Mouse (Mus musculus) heart, embryonic 16.5 days (tissue): Measurements from ENCODE around the gene Rsad1. TPM values are rescaled to one million over a fixed set of nuclear protein-coding genes. Genes with fewer than 3 reads are reported as not detected.

Experiments used
- ATAC-seq: fragments of 200-750 bp; cut with Nextera tagmentation; replicated peaks from 2 replicates; pipeline ENCODE4 v1.8.0; 2017; ENCODE audit warnings: moderate number of reproducible peaks; ENCODE audit not compliant: insufficient read depth, low FRiP score; ENCODE audit errors: extremely low read depth
- H3K27ac ChIP-seq: fragments of 300-500 bp; sonication (generic); 2 replicates; pipeline ENCODE4 v1.5.1; 2014; ENCODE audit warnings: mild to moderate bottlenecking, low read length, control low read depth, moderate library complexity
- H3K27me3 ChIP-seq: fragments of 300-500 bp; sonication (generic); 2 replicates; pipeline ENCODE4 v1.6.1; 2014; ENCODE audit warnings: low read length, mixed read lengths; ENCODE audit not compliant: control insufficient read depth, insufficient read depth
- H3K36me3 ChIP-seq: fragments of 300-500 bp; sonication (generic); 2 replicates; pipeline ENCODE4 v1.6.1; 2014; ENCODE audit not compliant: control insufficient read depth, insufficient read depth
- H3K4me1 ChIP-seq: fragments of 300-500 bp; sonication (generic); 2 replicates; pipeline ENCODE4 v1.6.1; 2014; ENCODE audit warnings: low read length, mixed read lengths; ENCODE audit not compliant: control insufficient read depth, insufficient read depth
- H3K4me2 ChIP-seq: fragments of 300-500 bp; sonication (generic); 2 replicates; pipeline ENCODE4 v1.6.1; 2014; ENCODE audit warnings: low read depth, mild to moderate bottlenecking, control low read depth, low read length
- H3K4me3 ChIP-seq: fragments of 300-500 bp; sonication (generic); 2 replicates; pipeline ENCODE4 v1.5.1; 2014; ENCODE audit warnings: mild to moderate bottlenecking, control low read depth, low read length
- H3K9ac ChIP-seq: fragments of 300-500 bp; sonication (generic); 2 replicates; pipeline ENCODE4 v1.6.1; 2014; ENCODE audit warnings: low read length, control low read depth
- H3K9me3 ChIP-seq: fragments of 300-500 bp; sonication (generic); replicated peaks from 2 replicates; pipeline ENCODE4 v1.6.1; 2016; ENCODE audit warnings: low read length; ENCODE audit not compliant: control insufficient read depth
- WGBS: fragments of 180-500 bp; shearing (Covaris S2); extraction: QIAGEN DNeasy Blood & Tissue Kit; methylation state at CpG from one replicate; pipeline ENCODE4 v1.1.7; 2014; 5-methylcytosine and 5-hydroxymethylcytosine counted together
- polyA plus RNA-seq: library from polyadenylated mRNA; unstranded; fragments of >200 nt; fragmentation: Nextera tagmentation; extraction: Ambion mirVana; gene quantifications from 2 replicates; pipeline ENCODE4 v1.2.1, GENCODE M21; 2015

Rsad1 gene
- 7.3 and 8.0 TPM in 2 replicates for polyA plus RNA-seq

- peak; percentile 85 for ATAC-seq
- Histone ChIP-seq H3K36me3 (no peaks in the 10 kb centered on the region), H3K4me1 (peaks cover 7% of the 10 kb centered on the region), H3K27ac (peak within 1 kb of the TSS; percentile 79), H3K9me3 (peaks cover 4% of the 10 kb centered on the region; the same call in 1 of the 2 replicates), H3K9ac (peak within 1 kb of the TSS; percentile 73), H3K4me3 (peak within 1 kb of the TSS; percentile 57), H3K27me3 (no peaks in the 10 kb centered on the region), H3K4me2 (peak within 1 kb of the TSS; percentile 79)
- WGBS = 3% methylated on average over 49 of the region's 49 CpGs
Measured at GRCm38 (mm10) chr11:94548888-94549690, at the start of gene Rsad1. Rsad1 (minus strand) TSS chr11:94549255.

- no peak for ATAC-seq
- peaks cover 6% of the 10 kb centered on the region for H3K4me1 ChIP-seq
- no peaks in the 10 kb centered on the region for H3K9me3 ChIP-seq
Measured at GRCm38 (mm10) chr11:94598437-94599120, 49.5 kb upstream of the Rsad1 start.

GRCm38 (mm10) chr11:94597319-94597718 lies 48.3 kb upstream of the Rsad1 start:
- Histone ChIP-seq H3K4me2 (no peak overlapping the region), H3K4me3 (no peak overlapping the region), H3K27me3 (no peaks in the 10 kb centered on the region), H3K4me1 (peaks cover 5% of the 10 kb centered on the region), H3K9me3 (no peaks in the 10 kb centered on the region), H3K27ac (no peak overlapping the region), H3K36me3 (no peaks in the 10 kb centered on the region), H3K9ac (no peak overlapping the region)
- ATAC-seq = no peak
- 60% methylated on average over 4 of the region's 4 CpGs for WGBS

More at GRCm38 (mm10) chr11:94598437-94599120, 49.5 kb upstream of the Rsad1 start:
- Histone ChIP-seq H3K9ac (no peak overlapping the region), H3K4me3 (no peak overlapping the region), H3K27me3 (no peaks in the 10 kb centered on the region), H3K4me2 (no peak overlapping the region), H3K27ac (no peak overlapping the region), H3K36me3 (no peaks in the 10 kb centered on the region)
- 75% methylated on average over 6 of the region's 6 CpGs for WGBS

GRCm38 (mm10) chr11:94596311-94596852 lies 47.3 kb upstream of the Rsad1 start:
- no peaks in the 10 kb centered on the region for H3K36me3 ChIP-seq
- 75% methylated on average over 7 of the region's 7 CpGs for WGBS

GRCm38 (mm10) chr11:94587511-94587910 lies 38.5 kb upstream of the Rsad1 start:
- no peak overlapping the region for H3K9ac ChIP-seq
- peaks cover 8% of the 10 kb centered on the region for H3K4me1 ChIP-seq
- H3K4me3 ChIP-seq = no peak overlapping the region
- 0 out of 2 replicates have a peak, but pooled peaks cover 4% of the 10 kb centered on the region for H3K9me3 ChIP-seq
- H3K4me2 ChIP-seq = no peak overlapping the region
- no peaks in the 10 kb centered on the region for H3K27me3 ChIP-seq
- no peaks in the 10 kb centered on the region for H3K36me3 ChIP-seq
- no peak for ATAC-seq
- no peak overlapping the region for H3K27ac ChIP-seq
- WGBS = 76% methylated on average over 6 of the region's 6 CpGs

More at GRCm38 (mm10) chr11:94596311-94596852, 47.3 kb upstream of the Rsad1 start:
- Histone ChIP-seq H3K4me1 (peaks cover 6% of the 10 kb centered on the region), H3K9me3 (no peaks in the 10 kb centered on the region), H3K27ac (no peak overlapping the region), H3K4me2 (no peak overlapping the region), H3K9ac (no peak overlapping the region), H3K4me3 (no peak overlapping the region), H3K27me3 (no peaks in the 10 kb centered on the region)
- no peak for ATAC-seq

GRCm38 (mm10) chr11:94585091-94585490 lies 36.0 kb upstream of the Rsad1 start:
- Histone ChIP-seq H3K27me3 (no peaks in the 10 kb centered on the region), H3K4me2 (no peak overlapping the region), H3K4me3 (no peak overlapping the region), H3K4me1 (no peaks in the 10 kb centered on the region), H3K9me3 (0 out of 2 replicates have a peak, but pooled peaks cover 4% of the 10 kb centered on the region), H3K36me3 (no peaks in the 10 kb centered on the region), H3K27ac (no peak overlapping the region), H3K9ac (no peak overlapping the region)
- 79% methylated on average over 9 of the region's 9 CpGs for WGBS
- no peak for ATAC-seq

GRCm38 (mm10) chr11:94580111-94580740 lies 31.2 kb upstream of the Rsad1 start:
- Histone ChIP-seq H3K36me3 (no peaks in the 10 kb centered on the region), H3K27ac (no peak overlapping the region), H3K9me3 (no peaks in the 10 kb centered on the region), H3K4me2 (no peak overlapping the region), H3K27me3 (no peaks in the 10 kb centered on the region), H3K4me3 (no peak overlapping the region), H3K4me1 (no peaks in the 10 kb centered on the region), H3K9ac (no peak overlapping the region)
- 86% methylated on average over 5 of the region's 5 CpGs for WGBS
- no peak for ATAC-seq

GRCm38 (mm10) chr11:94576361-94576760 lies 27.3 kb upstream of the Rsad1 start:
- Histone ChIP-seq H3K9me3 (no peaks in the 10 kb centered on the region), H3K36me3 (no peaks in the 10 kb centered on the region)
- 89% methylated on average over 9 of the region's 9 CpGs for WGBS

More at GRCm38 (mm10) chr11:94576361-94576760, 27.3 kb upstream of the Rsad1 start:
- no peak for ATAC-seq
- Histone ChIP-seq H3K9ac (no peak overlapping the region), H3K27ac (no peak overlapping the region), H3K27me3 (no peaks in the 10 kb centered on the region), H3K4me2 (no peak overlapping the region), H3K4me3 (no peak overlapping the region), H3K4me1 (no peaks in the 10 kb centered on the region)
